Mouse (Mus musculus): ENCODE measurements at regions not wholly inside any gene's neighbourhood (a gene's known extent, or its start where the extent isn't known, plus 50 kb on each side); places are given as distances from the start of the nearest gene placed in this dataset.

DNA sequence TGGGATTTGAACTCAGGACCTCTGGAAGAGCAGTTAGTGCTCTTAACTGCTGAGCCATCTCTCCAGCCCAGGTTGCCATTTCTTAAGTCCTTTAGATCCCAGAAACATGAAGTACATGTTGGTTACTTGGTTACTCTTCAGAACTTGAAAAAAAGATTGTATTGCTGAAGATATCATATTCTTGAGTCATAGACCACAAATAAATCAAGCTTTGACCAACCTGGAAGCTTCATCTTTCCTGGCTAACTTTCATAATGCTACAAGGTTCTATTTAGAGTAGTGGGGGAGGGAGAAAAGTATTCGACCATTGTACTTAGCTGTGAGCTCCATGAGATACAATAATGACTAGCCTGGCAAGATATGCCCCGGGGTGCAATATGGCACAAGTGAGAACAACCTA lies 90.9 kb upstream of the Cdkn2b start:
- WGBS, result 74% methylated on average over 2 of the region's 2 CpGs
- no peak overlapping the region for H3K27ac ChIP-seq (ENCODE audit: insufficient read depth, low read depth, low read length)
- no peak for TF ChIP-seq POLR2A (IDR thresholded peaks at IDR 0.05; ENCODE audit: insufficient read depth, low read depth, low read length)
- no peak for TF ChIP-seq CTCF (IDR thresholded peaks at IDR 0.05; ENCODE audit: insufficient read depth, low read depth, low read length)
- no peak overlapping the region for H3K4me3 ChIP-seq (ENCODE audit: insufficient read depth, low read depth, low read length)
- H3K4me1 ChIP-seq (ENCODE audit: control insufficient read depth, insufficient read depth, low read length), result no peaks in the 10 kb centered on the region

GRCm38 (mm10) chr4:89400342-89400741 lies 89.5 kb upstream of the Cdkn2b start:
- WGBS, result 92% methylated on average over 3 of the region's 3 CpGs
- Histone ChIP-seq H3K4me1 (ENCODE audit: control insufficient read depth, insufficient read depth, low read length) (no peaks in the 10 kb centered on the region), H3K27ac (ENCODE audit: insufficient read depth, low read depth, low read length) (no peak overlapping the region), H3K4me3 (ENCODE audit: insufficient read depth, low read depth, low read length) (no peak overlapping the region)
- TF ChIP-seq CTCF (IDR thresholded peaks at IDR 0.05; ENCODE audit: insufficient read depth, low read depth, low read length) (no peak), POLR2A (IDR thresholded peaks at IDR 0.05; ENCODE audit: insufficient read depth, low read depth, low read length) (no peak)

GRCm38 (mm10) chr4:89399277-89399676 lies 88.4 kb upstream of the Cdkn2b start:
- H3K27ac ChIP-seq (ENCODE audit: insufficient read depth, low read depth, low read length), result no peak overlapping the region
- no peaks in the 10 kb centered on the region for H3K4me1 ChIP-seq (ENCODE audit: control insufficient read depth, insufficient read depth, low read length)
- 70% methylated on average over 2 of the region's 2 CpGs for WGBS
- TF ChIP-seq POLR2A (IDR thresholded peaks at IDR 0.05; ENCODE audit: insufficient read depth, low read depth, low read length) (no peak), CTCF (IDR thresholded peaks at IDR 0.05; ENCODE audit: insufficient read depth, low read depth, low read length) (no peak)
- H3K4me3 ChIP-seq (ENCODE audit: insufficient read depth, low read depth, low read length), result no peak overlapping the region

DNA sequence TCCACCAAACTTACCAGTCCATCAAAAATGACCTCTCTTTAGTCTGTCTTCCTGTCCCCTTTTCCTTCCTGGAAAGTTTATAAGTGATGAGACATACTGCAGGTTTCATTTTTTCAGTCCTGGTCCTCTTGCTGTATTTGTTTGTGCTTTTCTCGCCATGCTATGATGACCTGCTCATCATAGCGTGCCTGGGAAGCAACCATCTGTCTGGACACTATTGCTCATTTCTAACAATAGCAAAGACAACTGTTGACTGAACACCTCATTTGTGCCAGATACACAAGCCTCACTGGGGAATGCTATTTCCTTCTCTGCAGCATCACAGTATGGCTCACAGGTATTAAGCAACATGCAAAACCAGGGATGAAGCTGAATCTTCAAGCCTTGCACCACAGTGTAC lies 85.2 kb upstream of the Cdkn2b start:
- Histone ChIP-seq H3K27ac (ENCODE audit: insufficient read depth, low read depth, low read length) (no peak overlapping the region), H3K4me1 (ENCODE audit: control insufficient read depth, insufficient read depth, low read length) (no peaks in the 10 kb centered on the region), H3K4me3 (ENCODE audit: insufficient read depth, low read depth, low read length) (no peak overlapping the region)
- TF ChIP-seq POLR2A (IDR thresholded peaks at IDR 0.05; ENCODE audit: insufficient read depth, low read depth, low read length), result no peak
- 99% methylated on average over 2 of the region's 2 CpGs for WGBS

DNA sequence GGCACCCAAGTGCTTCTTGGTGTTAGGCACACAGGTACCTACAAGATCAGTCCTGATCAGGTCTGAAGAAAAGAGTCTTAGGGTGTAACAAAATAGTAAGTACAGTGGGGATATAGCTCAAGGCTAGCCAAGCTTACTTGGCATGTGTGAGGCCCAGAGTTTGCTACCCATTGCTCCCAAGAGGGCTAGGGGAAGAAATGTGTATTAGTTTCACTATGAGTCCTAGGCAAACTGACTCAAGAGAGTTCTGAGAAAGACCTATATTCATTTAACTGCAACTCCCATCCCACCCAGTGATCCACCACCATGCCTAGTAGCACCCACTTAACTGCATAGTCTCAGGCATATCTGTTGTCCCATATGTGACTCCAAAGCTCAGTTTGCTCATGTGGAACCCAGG lies 84.5 kb upstream of the Cdkn2b start:
- Histone ChIP-seq H3K27ac (ENCODE audit: insufficient read depth, low read depth, low read length) (no peak overlapping the region), H3K4me1 (ENCODE audit: control insufficient read depth, insufficient read depth, low read length) (no peaks in the 10 kb centered on the region), H3K4me3 (ENCODE audit: insufficient read depth, low read depth, low read length) (no peak overlapping the region)
- TF ChIP-seq CTCF (IDR thresholded peaks at IDR 0.05; ENCODE audit: insufficient read depth, low read depth, low read length) (no peak), POLR2A (IDR thresholded peaks at IDR 0.05; ENCODE audit: insufficient read depth, low read depth, low read length) (no peak)

- 80% methylated on average over 2 of the region's 2 CpGs for WGBS
- H3K27ac ChIP-seq (ENCODE audit: insufficient read depth, low read depth, low read length), result no peak overlapping the region
- no peaks in the 10 kb centered on the region for H3K4me1 ChIP-seq (ENCODE audit: control insufficient read depth, insufficient read depth, low read length)
- no peak for TF ChIP-seq POLR2A (IDR thresholded peaks at IDR 0.05; ENCODE audit: insufficient read depth, low read depth, low read length)
- no peak for TF ChIP-seq CTCF (IDR thresholded peaks at IDR 0.05; ENCODE audit: insufficient read depth, low read depth, low read length)
- no peak overlapping the region for H3K4me3 ChIP-seq (ENCODE audit: insufficient read depth, low read depth, low read length)
Measured at GRCm38 (mm10) chr4:89393251-89393711, 82.4 kb upstream of the Cdkn2b start.

DNA sequence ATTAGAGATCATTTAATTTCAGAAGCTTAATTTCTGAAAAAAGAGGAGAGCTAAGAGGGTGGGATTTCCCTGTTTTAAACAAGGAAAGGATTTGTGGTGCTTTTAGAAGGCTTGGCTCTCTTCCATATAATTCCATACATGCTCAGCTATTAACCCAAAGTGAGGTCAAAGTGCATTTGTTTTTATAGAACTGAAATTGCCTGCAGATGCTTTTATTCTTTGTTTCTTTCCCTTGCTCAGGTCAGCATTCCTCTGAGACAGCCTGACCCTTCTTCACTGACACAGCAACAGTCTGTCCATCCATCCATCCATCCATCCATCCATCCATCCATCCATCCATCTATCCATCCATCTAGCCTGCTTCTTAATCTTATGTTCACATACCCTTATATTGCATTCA lies 82.0 kb upstream of the Cdkn2b start:
- Histone ChIP-seq H3K4me3 (ENCODE audit: insufficient read depth, low read depth, low read length) (no peak overlapping the region), H3K4me1 (ENCODE audit: control insufficient read depth, insufficient read depth, low read length) (no peaks in the 10 kb centered on the region), H3K27ac (ENCODE audit: insufficient read depth, low read depth, low read length) (no peak overlapping the region)
- TF ChIP-seq CTCF (IDR thresholded peaks at IDR 0.05; ENCODE audit: insufficient read depth, low read depth, low read length), result no peak
- no peak for TF ChIP-seq POLR2A (IDR thresholded peaks at IDR 0.05; ENCODE audit: insufficient read depth, low read depth, low read length)

DNA sequence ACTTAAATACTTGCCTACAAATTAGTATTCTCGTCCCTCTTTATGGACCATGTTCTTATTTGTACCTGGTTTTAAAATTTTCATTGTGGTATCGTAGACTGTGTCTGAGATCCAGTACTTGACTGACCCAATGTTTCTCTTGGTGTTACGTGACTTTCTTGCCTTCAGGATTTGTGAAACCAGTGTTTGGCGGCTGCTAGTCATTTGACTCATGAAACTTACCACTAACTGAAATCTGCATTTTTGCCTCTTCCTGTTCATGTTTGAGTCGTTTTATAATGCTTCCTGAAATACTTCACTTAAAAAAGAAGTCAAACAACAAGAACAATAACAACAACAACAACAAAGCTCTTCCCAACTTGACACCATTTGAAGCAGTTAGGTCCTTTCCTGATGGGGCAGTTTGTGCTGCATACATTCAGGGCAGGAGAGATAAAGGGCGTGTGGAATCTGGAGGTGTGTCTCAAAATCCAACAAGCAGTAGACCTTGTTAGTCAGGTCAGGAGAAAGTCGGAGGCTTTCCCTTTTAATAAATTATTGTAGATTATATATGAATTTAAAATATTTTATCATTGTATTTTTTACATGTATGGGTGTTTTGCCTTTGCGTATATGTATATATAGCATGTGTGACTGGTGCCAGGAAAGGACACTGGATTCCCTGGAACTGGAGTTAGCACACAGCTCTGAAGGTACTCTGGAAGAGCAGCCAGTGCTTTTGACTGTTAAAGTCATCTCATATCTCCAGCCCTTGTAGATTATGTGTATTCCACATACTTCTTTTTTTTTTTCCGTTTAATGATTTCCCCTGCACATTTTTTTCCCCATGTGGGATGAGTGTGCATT lies 80.8 kb upstream of the Cdkn2b start:
- no peak overlapping the region for H3K4me3 ChIP-seq (ENCODE audit: insufficient read depth, low read depth, low read length)
- 89% methylated on average over 9 of the region's 9 CpGs for WGBS
- no peak for TF ChIP-seq POLR2A (IDR thresholded peaks at IDR 0.05; ENCODE audit: insufficient read depth, low read depth, low read length)
- TF ChIP-seq CTCF (IDR thresholded peaks at IDR 0.05; ENCODE audit: insufficient read depth, low read depth, low read length), result no peak
- H3K4me1 ChIP-seq (ENCODE audit: control insufficient read depth, insufficient read depth, low read length), result no peaks in the 10 kb centered on the region
- H3K27ac ChIP-seq (ENCODE audit: insufficient read depth, low read depth, low read length), result no peak overlapping the region

- no peak overlapping the region for H3K27ac ChIP-seq (ENCODE audit: insufficient read depth, low read depth, low read length)
- H3K4me3 ChIP-seq (ENCODE audit: insufficient read depth, low read depth, low read length), result no peak overlapping the region
- TF ChIP-seq CTCF (IDR thresholded peaks at IDR 0.05; ENCODE audit: insufficient read depth, low read depth, low read length) (no peak), POLR2A (IDR thresholded peaks at IDR 0.05; ENCODE audit: insufficient read depth, low read depth, low read length) (no peak)
- WGBS, result 95% methylated on average over 3 of the region's 3 CpGs
- no peaks in the 10 kb centered on the region for H3K4me1 ChIP-seq (ENCODE audit: control insufficient read depth, insufficient read depth, low read length)
Measured at GRCm38 (mm10) chr4:89383548-89383947, 72.7 kb upstream of the Cdkn2b start.

All from olfactory bulb, adult 2 months (tissue).